Mouse (Mus musculus) lung, postnatal 0 days (tissue): Measurements from ENCODE around the gene Crkl. TPM values are rescaled to one million over a fixed set of nuclear protein-coding genes. Genes with fewer than 3 reads are reported as not detected.

Experiments
- ATAC-seq: fragments of 200-750 bp; cut with Nextera tagmentation; 2 replicates; pipeline ENCODE4 v1.8.0; 2017; ENCODE audit warnings: moderate library complexity
- DNase-seq: peaks from one replicate; pipeline ENCODE4 v3.0.0-alpha.2; 2016; ENCODE audit warnings: low spot score
- H3K27ac ChIP-seq: fragments of 300-500 bp; sonication (generic); 2 replicates; pipeline ENCODE4 v1.5.1; 2014; ENCODE audit warnings: antibody characterized with exemption, mild to moderate bottlenecking, low read length, mixed read lengths
- H3K27me3 ChIP-seq: fragments of 300-500 bp; sonication (generic); replicated peaks from 2 replicates; pipeline ENCODE4 v1.6.1; 2014; ENCODE audit warnings: low read length, mixed read lengths; ENCODE audit not compliant: insufficient read depth
- H3K36me3 ChIP-seq: fragments of 300-500 bp; sonication (generic); 2 replicates; pipeline ENCODE4 v1.6.1; 2014; ENCODE audit warnings: low read length, mixed read lengths; ENCODE audit not compliant: insufficient read depth
- H3K4me1 ChIP-seq: fragments of 300-500 bp; sonication (generic); 2 replicates; pipeline ENCODE4 v1.6.1; 2014; ENCODE audit warnings: antibody characterized with exemption, low read depth, low read length, mixed read lengths; ENCODE audit not compliant: insufficient read depth
- H3K4me2 ChIP-seq: fragments of 300-500 bp; sonication (generic); replicated peaks from 2 replicates; pipeline ENCODE4 v1.6.1; 2014; ENCODE audit warnings: low read depth, mild to moderate bottlenecking, low read length, moderate library complexity, mixed read lengths
- H3K4me3 ChIP-seq: fragments of 300-500 bp; sonication (generic); 2 replicates; pipeline ENCODE4 v1.5.1; 2014; ENCODE audit warnings: low read depth, low read length
- H3K9ac ChIP-seq: fragments of 300-500 bp; sonication (generic); replicated peaks from 2 replicates; pipeline ENCODE4 v1.6.1; 2014; ENCODE audit warnings: low read depth, mild to moderate bottlenecking
- H3K9me3 ChIP-seq: fragments of 300-500 bp; sonication (generic); 2 replicates; pipeline ENCODE4 v1.6.1; 2016; ENCODE audit warnings: low read length, mixed read lengths
- CTCF ChIP-seq: IDR thresholded peaks from 2 replicates; pipeline ENCODE4 v1.5.1; 2016; ENCODE audit warnings: antibody characterized with exemption, mild to moderate bottlenecking
- EP300 ChIP-seq: IDR thresholded peaks from 2 replicates; pipeline ENCODE4 v1.6.1; 2016; ENCODE audit warnings: antibody characterized with exemption, mild to moderate bottlenecking, control low read depth
- WGBS: fragments of 180-500 bp; shearing (Covaris S2); extraction: QIAGEN DNeasy Blood & Tissue Kit; methylation state at CpG from one replicate; pipeline ENCODE4 v1.1.7; 2014; 5-methylcytosine and 5-hydroxymethylcytosine counted together
- polyA plus RNA-seq: library from polyadenylated mRNA; unstranded; fragments of >200 nt; fragmentation: Nextera tagmentation; extraction: Ambion mirVana; gene quantifications from 2 replicates; pipeline ENCODE4 v1.2.1, GENCODE M21; 2015

The Crkl gene
- polyA plus RNA-seq, 1 experiment from 2014 or later: 33.1 TPM

DNA sequence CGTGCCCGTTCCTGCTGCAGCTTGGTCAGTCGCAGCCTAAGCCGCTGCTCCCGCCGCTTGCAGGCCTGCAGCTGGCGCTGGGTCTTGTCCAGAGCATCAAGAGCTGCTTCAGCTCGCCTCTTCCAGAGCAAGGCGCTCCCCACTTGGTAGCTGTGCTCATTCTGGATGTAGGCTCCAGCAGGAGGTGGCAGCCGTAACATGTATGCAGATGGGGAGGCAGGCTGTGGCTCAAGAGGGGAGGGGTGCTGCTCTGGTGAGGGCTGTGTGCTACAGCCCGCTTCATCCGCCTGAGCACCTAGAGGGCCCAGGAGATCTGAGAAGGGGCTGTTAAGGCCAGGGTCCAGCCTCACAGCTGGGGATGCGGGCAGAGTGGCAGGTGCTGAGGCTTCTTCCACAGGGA is 76.5 kb downstream of the Crkl start:
- H3K27me3 ChIP-seq: no peaks in the 10 kb centered on the region
- H3K9ac ChIP-seq: no peak overlapping the region
- 89% methylated on average over 13 of the region's 13 CpGs for WGBS
- H3K4me2 ChIP-seq: no peak overlapping the region
- H3K9me3 ChIP-seq: no peaks in the 10 kb centered on the region
- ATAC-seq (no peak), DNase-seq (no peak)
- peaks cover 10% of the 10 kb centered on the region; the same call in 1 of the 2 replicates for H3K4me1 ChIP-seq
- peaks cover 39% of the 10 kb centered on the region for H3K36me3 ChIP-seq
- no peak overlapping the region for H3K27ac ChIP-seq
- no peak overlapping the region for H3K4me3 ChIP-seq
- TF ChIP-seq EP300 (no peak), CTCF (no peak)

DNA sequence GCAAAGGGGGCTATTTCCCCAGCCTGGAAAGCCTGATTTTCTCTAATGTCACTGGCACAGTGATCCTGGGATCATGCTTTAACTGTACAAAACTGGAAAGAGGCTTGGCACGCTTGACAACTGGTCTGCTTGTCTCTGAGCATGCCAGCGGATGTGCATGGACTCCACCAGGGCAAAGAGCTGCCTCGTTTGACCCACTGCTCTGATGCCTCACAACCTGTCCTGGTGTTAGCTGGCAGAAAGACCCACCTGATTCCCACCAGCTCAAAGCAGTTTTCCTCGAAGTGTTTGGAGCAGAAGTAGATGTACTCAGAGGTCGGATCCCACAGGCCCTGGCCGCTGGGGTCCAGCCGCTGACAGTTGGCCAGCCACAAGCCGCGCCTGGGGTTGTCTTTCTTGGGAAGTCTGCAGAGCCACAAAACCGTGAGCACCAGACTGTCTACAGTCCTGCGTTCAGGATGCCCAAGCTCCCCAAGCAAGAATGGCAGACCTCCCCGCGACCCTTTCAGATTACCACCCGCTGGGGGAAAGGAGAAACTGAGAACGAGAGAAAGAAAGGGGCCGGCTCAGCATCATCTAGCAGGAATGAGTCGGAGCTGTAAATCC is 78.3 kb downstream of the Crkl start:
- Histone ChIP-seq H3K4me2 (peak overlapping the region; percentile 88), H3K4me3 (peak overlapping the region; percentile 66), H3K27ac (peak overlapping the region; percentile 98), H3K9me3 (no peaks in the 10 kb centered on the region), H3K4me1 (peaks cover 10% of the 10 kb centered on the region; the same call in 1 of the 2 replicates), H3K9ac (peak overlapping the region; percentile 77), H3K27me3 (no peaks in the 10 kb centered on the region), H3K36me3 (peaks cover 26% of the 10 kb centered on the region)
- ATAC-seq (no peak), DNase-seq (peak; percentile 21)
- WGBS: 11% methylated on average over 17 of the region's 17 CpGs
- TF ChIP-seq CTCF (no peak), EP300 (no peak)

- H3K4me2 ChIP-seq: peak within 1 kb of the TSS; percentile 88
- peak within 1 kb of the TSS; percentile 98 for H3K27ac ChIP-seq
- H3K4me1 ChIP-seq: peaks cover 10% of the 10 kb centered on the region; the same call in 1 of the 2 replicates
- H3K9me3 ChIP-seq: no peaks in the 10 kb centered on the region
- H3K9ac ChIP-seq: peak within 1 kb of the TSS; percentile 77
- H3K36me3 ChIP-seq: peaks cover 26% of the 10 kb centered on the region
- peak; percentile 98 for ATAC-seq
- peak; percentile 78; the same call in 1 of the 2 replicates for TF ChIP-seq EP300
- TF ChIP-seq CTCF: 0 out of 2 replicates have a peak, but pooled peaks have one; percentile 1
- no peaks in the 10 kb centered on the region for H3K27me3 ChIP-seq
- DNase-seq: peak; percentile 98
- WGBS: 0% methylated on average over 61 of the region's 67 CpGs
- peak within 1 kb of the TSS; percentile 66 for H3K4me3 ChIP-seq
Observed at GRCm38 (mm10) chr16:17530640-17531288, 79.0 kb downstream of the Crkl start, which contains the start of gene Thap7. Thap7 (minus strand) TSS chr16:17531136.

- DNase-seq (peak; percentile 26), ATAC-seq (no peak)
- no peaks in the 10 kb centered on the region for H3K9me3 ChIP-seq
- no peak overlapping the region for H3K9ac ChIP-seq
- H3K36me3 ChIP-seq: peaks cover 14% of the 10 kb centered on the region
- no peaks in the 10 kb centered on the region for H3K27me3 ChIP-seq
- TF ChIP-seq CTCF: peak; percentile 66
- TF ChIP-seq EP300: no peak
- peaks cover 10% of the 10 kb centered on the region; the same call in 1 of the 2 replicates for H3K4me1 ChIP-seq
- no peak overlapping the region for H3K27ac ChIP-seq
- H3K4me2 ChIP-seq: no peak overlapping the region
- 55% methylated on average over 4 of the region's 4 CpGs for WGBS
- no peak overlapping the region for H3K4me3 ChIP-seq
Observed at GRCm38 (mm10) chr16:17532271-17532670, 80.5 kb downstream of the Crkl start.

GRCm38 (mm10) chr16:17532676-17533329 is 81.0 kb downstream of the Crkl start:
- TF ChIP-seq EP300 (no peak), CTCF (no peak)
- Histone ChIP-seq H3K4me1 (peaks cover 10% of the 10 kb centered on the region; the same call in 1 of the 2 replicates), H3K4me3 (no peak overlapping the region), H3K4me2 (no peak overlapping the region), H3K9me3 (no peaks in the 10 kb centered on the region), H3K36me3 (peaks cover 10% of the 10 kb centered on the region), H3K9ac (no peak overlapping the region), H3K27ac (no peak overlapping the region), H3K27me3 (no peaks in the 10 kb centered on the region)
- no peak for DNase-seq
- 70% methylated on average over 14 of the region's 14 CpGs for WGBS
- ATAC-seq: no peak

- Histone ChIP-seq H3K27ac (no peak overlapping the region), H3K4me3 (no peak overlapping the region), H3K9me3 (no peaks in the 10 kb centered on the region), H3K9ac (no peak overlapping the region), H3K4me2 (no peak overlapping the region), H3K27me3 (no peaks in the 10 kb centered on the region), H3K36me3 (no peaks in the 10 kb centered on the region), H3K4me1 (peaks cover 2% of the 10 kb centered on the region; the same call in 1 of the 2 replicates)
- ATAC-seq (no peak), DNase-seq (no peak)
- WGBS: 91% methylated on average over 3 of the region's 3 CpGs
- TF ChIP-seq EP300 (no peak), CTCF (no peak)
Observed at GRCm38 (mm10) chr16:17536584-17536983, 84.8 kb downstream of the Crkl start.

Other genes with a start within 250 kb of the Crkl start
- gene Ube2l3, start 249.3 kb upstream of the Crkl start, polyA plus RNA-seq: 197 and 200 TPM in 2 replicates
- gene Rimbp3, start 243.4 kb upstream of the Crkl start, polyA plus RNA-seq: 0.07 TPM in 1 of 2 replicates, not detected in the other
- gene Hic2, start 218.4 kb upstream of the Crkl start, polyA plus RNA-seq: 2.0 and 2.2 TPM in 2 replicates
- 7.1 and 7.7 TPM in 2 replicates for gene Tmem191c, start 175.9 kb upstream of the Crkl start, polyA plus RNA-seq
- 1.2 and 2.1 TPM in 2 replicates for gene Serpind1, start 120.6 kb upstream of the Crkl start, polyA plus RNA-seq
- 11.5 and 13.4 TPM in 2 replicates for gene Snap29, start 46.0 kb upstream of the Crkl start, polyA plus RNA-seq
- gene Pi4ka, start 45.7 kb upstream of the Crkl start, polyA plus RNA-seq: 14.2 and 17.1 TPM in 2 replicates
- 2.8 and 3.5 TPM in 2 replicates for gene Aifm3, start 37.6 kb downstream of the Crkl start, polyA plus RNA-seq
- gene Lztr1, start 56.7 kb downstream of the Crkl start, polyA plus RNA-seq: 63.3 and 64.7 TPM in 2 replicates
- gene Thap7, start 79.1 kb downstream of the Crkl start, polyA plus RNA-seq: 49.5 and 53.4 TPM in 2 replicates
- 5.3 and 7.7 TPM in 2 replicates for gene Lrrc74b, start 109.3 kb downstream of the Crkl start, polyA plus RNA-seq
- gene P2rx6, start 109.9 kb downstream of the Crkl start, polyA plus RNA-seq: 3.3 and 3.6 TPM in 2 replicates
- 12.2 and 14.5 TPM in 2 replicates for gene Slc7a4, start 131.2 kb downstream of the Crkl start, polyA plus RNA-seq
- 7.9 and 8.8 TPM in 2 replicates for gene Smpd4, start 167.4 kb downstream of the Crkl start, polyA plus RNA-seq
- gene Ccdc74a, start 194.5 kb downstream of the Crkl start, polyA plus RNA-seq: 10.4 and 13.0 TPM in 2 replicates